ENCODE assay signal across 8 mouse cellular contexts in genomic region chr2:21280794-21281420, GRCm38 (mm10).
DNase-seq lines count a peak whose midpoint lies in the region; ATAC-seq and TF ChIP-seq lines count a peak whose summit lies in the region.

No protein-coding gene starts in this region.

- DNase-seq in cerebellum, postnatal 36 days, result peak; percentile 96 to 97
- DNase-seq in gastrocnemius, adult 2 months, result peak; percentile 77
- peak; percentile 86 for DNase-seq in intestine, embryonic 14.5 days (ENCODE audit: low spot score)
- peak; percentile 74 to 86 for DNase-seq in left cerebral cortex, postnatal 10 days (ENCODE audit: extremely low spot score in 1 of 2, low spot score in 2 of 2)
- DNase-seq in mesoderm, embryonic 11.5 days (ENCODE audit: low read depth, low spot score), result peak; percentile 76
- peak; percentile 92 for DNase-seq in right cerebral cortex, postnatal 4 days
- peak; percentile 22 for DNase-seq in yolk sac, embryonic 10.5 days (ENCODE audit: low spot score)

- H3K4me1 ChIP-seq in intestine, embryonic 14.5 days (replicated peaks; ENCODE audit: control insufficient read depth, insufficient read depth, low read length), result no peaks in the 10 kb centered on the region

- H3K27ac ChIP-seq in gastrocnemius, adult 2 months, result no peak overlapping the region
- no peak overlapping the region for H3K27ac ChIP-seq in intestine, embryonic 14.5 days (ENCODE audit: low read depth)

- 35% methylated on average over 9 of the region's 9 CpGs for WGBS in intestine, embryonic 14.5 days

- no peak overlapping the region for H3K4me3 ChIP-seq in gastrocnemius, adult 2 months
- H3K4me3 ChIP-seq in intestine, embryonic 14.5 days (ENCODE audit: low read depth, low read length), result no peak overlapping the region

- ATAC-seq in activated CD4-positive, CD25-positive, alpha-beta regulatory T cell, adult 4 months, result peak; percentile 43
- ATAC-seq in intestine, embryonic 14.5 days (replicated peaks; ENCODE audit: low FRiP score, low TSS enrichment, low read depth), result peak; percentile 75; the same call in 1 of the 2 replicates

- H3K27me3 ChIP-seq in intestine, embryonic 14.5 days (replicated peaks; ENCODE audit: control insufficient read depth, insufficient read depth, low read length), result no peaks in the 10 kb centered on the region

- TF ChIP-seq CTCF in gastrocnemius, adult 2 months (IDR thresholded peaks at IDR 0.05), result peak; percentile 82

- H3K36me3 ChIP-seq in intestine, embryonic 14.5 days (ENCODE audit: control insufficient read depth, insufficient read depth, low read length), result no peaks in the 10 kb centered on the region

- intact Hi-C loops in gastrocnemius, adult 2 months (cut with DNase I), result loop anchor here (5.0 kb wide), 2 partner anchors 626 to 646 kb away; no protein-coding TSS in a partner anchor
- intact Hi-C loops in left cerebral cortex, postnatal 10 days (cut with DNase I), result loop anchor here (5.0 kb wide), 2 partner anchors 86 to 626 kb away; partner anchors contain the start of gene Gpr158

- H3K9me3 ChIP-seq in intestine, embryonic 14.5 days (ENCODE audit: control insufficient read depth, low read length), result no peaks in the 10 kb centered on the region

- no peak overlapping the region for H3K4me2 ChIP-seq in intestine, embryonic 14.5 days (ENCODE audit: low read length)

- no peak overlapping the region for H3K9ac ChIP-seq in intestine, embryonic 14.5 days (ENCODE audit: low read length)

Comparison
In these comparisons a context has a peak if more than half of its experiments do, and no peak if none do; other contexts are left out.
1. DNase-seq: peak in every context shown above with its lines; median percentile 96 in cerebellum, postnatal 36 days; 92 in right cerebral cortex, postnatal 4 days; 86 in intestine, embryonic 14.5 days; 80 in left cerebral cortex, postnatal 10 days; 77 in gastrocnemius, adult 2 months; 76 in mesoderm, embryonic 11.5 days; 22 in yolk sac, embryonic 10.5 days.